Mouse (Mus musculus) ovary, postnatal 14 days (tissue): ENCODE measurements around the gene Cdr1.

ENCODE experiments used
- DNase-seq: peaks from one replicate; pipeline ENCODE4 v3.0.0; 2022; ENCODE audit warnings: low spot score

Gene Cdr1

GRCm38 (mm10) chrX:61185458-61185857, at the start of gene Cdr1:
TSS of gene Cdr1 (minus strand) at chrX:61185558.
- no peak for DNase-seq

DNA sequence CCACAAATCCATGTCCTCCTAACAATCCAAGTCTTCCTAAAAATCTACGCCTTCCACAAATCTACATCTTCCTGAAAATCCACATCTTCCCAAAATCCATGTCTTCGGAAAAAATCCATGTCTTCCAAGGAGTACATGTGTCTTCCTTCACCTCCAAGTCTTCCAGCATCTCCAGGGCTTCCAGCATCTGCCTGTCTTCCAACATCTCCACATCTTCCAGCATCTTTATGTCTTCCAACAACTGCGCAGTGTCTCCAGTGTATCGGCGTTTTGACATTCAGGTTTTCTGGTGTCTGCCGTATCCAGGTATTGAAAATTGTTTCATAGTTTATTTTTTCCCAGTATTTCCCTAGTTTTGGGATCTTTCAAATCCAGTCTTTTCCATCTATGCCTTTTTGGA, 511 bp upstream of the Cdr1 start:
- no peak for DNase-seq

GRCm38 (mm10) chrX:61166519-61166918, 18.8 kb downstream of the Cdr1 start:
- DNase-seq = no peak

GRCm38 (mm10) chrX:61161249-61161648, 24.1 kb downstream of the Cdr1 start:
- no peak for DNase-seq

DNA sequence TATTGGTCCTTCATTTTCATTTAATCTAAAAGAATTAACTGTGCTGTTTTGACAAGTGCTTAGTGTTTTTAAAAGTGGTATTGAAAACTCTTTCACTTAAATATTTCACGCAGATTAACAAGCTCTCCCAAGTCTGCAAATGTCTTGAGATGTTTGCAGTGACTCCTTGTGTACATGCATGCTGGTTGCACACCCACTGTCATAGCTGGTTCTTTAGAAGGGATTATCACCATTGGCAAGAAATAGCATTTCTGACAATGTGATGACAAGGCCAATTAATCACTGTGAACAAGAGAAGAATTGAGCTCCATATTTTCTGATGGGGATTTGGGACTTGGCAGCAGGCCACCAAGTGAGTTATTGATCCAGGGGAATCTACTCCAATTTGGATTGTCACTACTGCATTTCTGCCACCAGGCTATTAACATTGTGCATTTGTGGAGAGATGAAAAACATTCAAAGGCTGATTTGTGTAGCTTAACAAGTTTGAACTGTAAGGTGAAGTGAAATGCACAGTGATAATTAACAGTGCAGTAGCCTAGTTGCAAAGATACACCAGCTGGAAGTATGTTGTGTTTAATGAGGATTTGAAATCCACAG, 30.6 kb downstream of the Cdr1 start:
- DNase-seq = no peak

- no peak for DNase-seq
These were observed 31.1 kb downstream of the Cdr1 start for GRCm38 (mm10) chrX:61154246-61154645.

- no peak for DNase-seq
These were observed 38.8 kb downstream of the Cdr1 start for GRCm38 (mm10) chrX:61146569-61146968.

- no peak for DNase-seq
These were observed 39.9 kb downstream of the Cdr1 start for GRCm38 (mm10) chrX:61145416-61145815.

DNA sequence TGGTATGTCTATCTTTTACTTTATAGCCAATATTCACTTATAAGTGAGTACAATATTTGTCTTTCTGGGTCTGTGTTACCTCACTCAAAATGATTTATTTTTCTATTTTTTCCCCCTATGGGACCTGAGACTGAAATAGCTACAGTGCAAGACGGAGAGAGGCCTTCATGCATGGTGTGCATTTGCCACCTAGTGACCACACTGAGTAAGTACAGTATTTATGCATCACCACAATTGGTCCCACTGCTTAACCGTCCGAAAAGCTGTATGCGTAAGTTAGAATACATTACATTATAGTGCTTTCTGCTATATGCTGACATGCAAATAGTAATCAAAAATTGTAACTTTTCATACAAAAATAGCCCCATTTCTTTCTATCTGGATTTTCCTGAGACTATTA, 50.8 kb downstream of the Cdr1 start:
- DNase-seq = no peak
